Mouse (Mus musculus) CH12.LX (cell line): ENCODE results near the gene Cfap54. TPM values are rescaled to one million over a fixed set of nuclear protein-coding genes. Genes with fewer than 3 reads are reported as not detected.
A peak's percentile ranks its signal among the peaks of the same experiment; 100 is the strongest.

Source experiments
- DNase-seq: peaks from one replicate; pipeline ENCODE4 v3.0.0-alpha.2; 2013; ENCODE audit errors: extremely low read depth
- H3K27ac ChIP-seq: 2 replicates; pipeline ENCODE4 v1.5.1; 2012; ENCODE audit warnings: low read depth, mild to moderate bottlenecking, control low read depth, moderate library complexity; ENCODE audit not compliant: insufficient read depth
- H3K27me3 ChIP-seq: replicated peaks from 2 replicates; pipeline ENCODE3; 2012; ENCODE audit warnings: inconsistent platforms
- H3K36me3 ChIP-seq, 2 experiments: replicated peaks in 1 of 2; 2 replicates each; pipeline versions ENCODE3 to v1.6.1; 2012; ENCODE audit warnings: inconsistent platforms in 1 of 2, low read length in 1 of 2, mild to moderate bottlenecking in 1 of 2, mixed read lengths in 1 of 2, moderate library complexity in 1 of 2; ENCODE audit not compliant: control insufficient read depth in 1 of 2, insufficient read depth in 1 of 2
- H3K4me1 ChIP-seq, 2 experiments: 2 replicates each; pipeline ENCODE4 v1.6.1; 2012; ENCODE audit warnings: inconsistent platforms in 1 of 2, moderate library complexity in 1 of 2; ENCODE audit not compliant: insufficient read depth in 2 of 2, control insufficient read depth in 1 of 2
- H3K4me2 ChIP-seq: 2 replicates; pipeline ENCODE4 v1.6.1; 2012; ENCODE audit warnings: low read depth, mild to moderate bottlenecking, control low read depth; ENCODE audit not compliant: poor library complexity, insufficient read depth, severe bottlenecking
- H3K4me3 ChIP-seq, 3 experiments: fragments of 150-350 bp in 1 of 3; sonication (generic) in 1 of 3; replicated peaks in 1 of 3; 2 replicates each; pipeline versions ENCODE3 to v1.5.1; 2011 to 2012; ENCODE audit warnings: low read depth in 2 of 3, low read length in 2 of 3, mild to moderate bottlenecking in 2 of 3, moderate library complexity in 2 of 3, control low read depth in 1 of 3, improper control_type of control experiment in 1 of 3, inconsistent platforms in 1 of 3, mixed read lengths in 1 of 3; ENCODE audit not compliant: poor library complexity in 1 of 3
- H3K79me2 ChIP-seq: replicated peaks from 2 replicates; pipeline ENCODE4 v1.6.1; 2012; ENCODE audit warnings: mild to moderate bottlenecking, moderate library complexity; ENCODE audit not compliant: control insufficient read depth, poor library complexity, insufficient read depth, severe bottlenecking; ENCODE audit errors: extremely low read depth
- H3K9ac ChIP-seq: 2 replicates; pipeline ENCODE4 v1.6.1; 2012; ENCODE audit warnings: low read depth, mild to moderate bottlenecking, control low read depth, moderate library complexity; ENCODE audit not compliant: insufficient read depth
- H3K9me3 ChIP-seq: replicated peaks from 2 replicates; pipeline ENCODE3; 2012; ENCODE audit warnings: low read length, inconsistent platforms, mixed read lengths
- BHLHE40 ChIP-seq: IDR thresholded peaks from 2 replicates; pipeline ENCODE4 v1.6.1; 2011; ENCODE audit warnings: mild to moderate bottlenecking, low read depth, low read length, improper control_type of control experiment
- CHD2 ChIP-seq: IDR thresholded peaks from 2 replicates; pipeline ENCODE4 v1.6.1; 2011; ENCODE audit warnings: low read length, improper control_type of control experiment
- EP300 ChIP-seq: IDR thresholded peaks from 2 replicates; pipeline ENCODE4 v1.6.1; 2011; ENCODE audit warnings: low read length, improper control_type of control experiment
- MAFK ChIP-seq: IDR thresholded peaks from 2 replicates; pipeline ENCODE4 v1.6.1; 2011; ENCODE audit warnings: low read length, improper control_type of control experiment; ENCODE audit not compliant: insufficient replicate concordance
- MEF2A ChIP-seq: IDR thresholded peaks from 2 replicates; pipeline ENCODE4 v1.6.1; 2014; ENCODE audit warnings: low read depth, mild to moderate bottlenecking, inconsistent platforms, low read length, improper control_type of control experiment, borderline replicate concordance
- MXI1 ChIP-seq: IDR thresholded peaks from 2 replicates; pipeline ENCODE4 v1.6.1; 2011; ENCODE audit warnings: mild to moderate bottlenecking, low read depth, low read length, improper control_type of control experiment
- MYC ChIP-seq: IDR thresholded peaks from 2 replicates; pipeline ENCODE4 v1.6.1; 2011; ENCODE audit warnings: low read depth, mild to moderate bottlenecking, improper control_type of control experiment, low read length
- NRF1 ChIP-seq: IDR thresholded peaks from 2 replicates; pipeline ENCODE4 v1.6.1; 2014; ENCODE audit warnings: low read depth, mild to moderate bottlenecking, inconsistent platforms, low read length, improper control_type of control experiment, moderate library complexity
- POLR2A ChIP-seq: IDR thresholded peaks from 2 replicates; pipeline ENCODE4 v1.6.1; 2011; ENCODE audit warnings: low read depth, mild to moderate bottlenecking, improper control_type of control experiment, low read length
- RCOR1 ChIP-seq: conservative IDR thresholded peaks from 2 replicates; pipeline ENCODE4 v1.6.1; 2012; ENCODE audit warnings: low read depth, mild to moderate bottlenecking, inconsistent platforms, low read length, improper control_type of control experiment
- UBTF ChIP-seq: IDR thresholded peaks from 2 replicates; pipeline ENCODE4 v1.6.1; 2012; ENCODE audit warnings: low read depth, mild to moderate bottlenecking, inconsistent platforms, low read length, improper control_type of control experiment, moderate library complexity
- USF1 ChIP-seq: IDR thresholded peaks from 2 replicates; pipeline ENCODE4 v1.6.1; 2014; ENCODE audit warnings: low read depth, mild to moderate bottlenecking, inconsistent platforms, low read length, improper control_type of control experiment
- USF2 ChIP-seq: conservative IDR thresholded peaks from 2 replicates; pipeline ENCODE4 v1.6.1; 2011; ENCODE audit warnings: low read depth, low read length, improper control_type of control experiment
- ZC3H11A ChIP-seq: IDR thresholded peaks from 2 replicates; pipeline ENCODE4 v1.6.1; 2012; ENCODE audit warnings: low read depth, mild to moderate bottlenecking, inconsistent platforms, low read length, improper control_type of control experiment
- ZKSCAN1 ChIP-seq: IDR thresholded peaks from 2 replicates; pipeline ENCODE4 v1.6.1; 2012; ENCODE audit warnings: low read depth, inconsistent platforms, low read length, improper control_type of control experiment, borderline replicate concordance
- dilution Hi-C: fragments of 300-500 bp; cut with MboI; formaldehyde crosslinking; loops from 2 replicates; pipeline ENCODE4 v1.14.3; 2020; ENCODE audit warnings: low sequenced_read_pairs; ENCODE audit not compliant: extremely low pct_unique_long_range_greater_than_20kb, extremely low pct_ligation_motif_present
- in situ Hi-C: fragments of 300-500 bp; cut with MboI; formaldehyde crosslinking; loops from 3 replicates; pipeline ENCODE4 v1.14.3; 2019; ENCODE audit warnings: low sequenced_read_pairs, low pct_ligation_motif_present, low pct_unique_long_range_greater_than_20kb, mixed read lengths
- polyA plus RNA-seq: library from polyadenylated mRNA; unstranded; fragments of >175 nt; gene quantifications from 2 replicates; pipeline ENCODE4 v1.2.1, GENCODE M21; 2012; ENCODE audit warnings: low read depth; ENCODE audit not compliant: insufficient read length
- total RNA-seq, 2 experiments: library from RNA; depleted of rRNA; stranded (reverse); fragments of 300-350 nt in 1 of 2; fragments of >200 nt in 1 of 2; gene quantifications; 2 replicates each; pipeline ENCODE4 v1.2.3; 2012 to 2014

Cfap54 gene
- total and polyA plus RNA-seq, 3 experiments = 0.38 to 1.3 (median 1.3) TPM

GRCm38 (mm10) chr10:92941616-92942015, 139.8 kb downstream of the Cfap54 start:
- dilution Hi-C loops = no loop called here
- in situ Hi-C loops = no loop called here

GRCm38 (mm10) chr10:92937741-92938285, 143.6 kb downstream of the Cfap54 start:
- Histone ChIP-seq H3K4me2 (peak overlapping the region; percentile 56), H3K27me3 (no peaks in the 10 kb centered on the region), H3K36me3 (no peaks in the 10 kb centered on the region), H3K79me2 (no peaks in the 10 kb centered on the region), H3K9me3 (no peaks in the 10 kb centered on the region), H3K27ac (no peak overlapping the region), H3K4me1 (peaks cover 0 to 28% of the 10 kb centered on the region in 2 experiments; a peak in 2 of 4 replicates), H3K4me3 (no peak overlapping the region), H3K9ac (no peak overlapping the region)
- dilution Hi-C loops (no loop called here), in situ Hi-C loops (no loop called here)
- no peak for TF ChIP-seq CHD2
- no peak for TF ChIP-seq POLR2A
- no peak for TF ChIP-seq MXI1
- peak; percentile 63 for TF ChIP-seq USF2
- TF ChIP-seq EP300 = no peak
- peak; percentile 69 for TF ChIP-seq BHLHE40
- TF ChIP-seq NRF1 = no peak
- no peak for TF ChIP-seq RCOR1
- TF ChIP-seq UBTF = no peak
- TF ChIP-seq USF1 = peak; percentile 70
- TF ChIP-seq ZC3H11A = no peak
- TF ChIP-seq ZKSCAN1 = no peak
- no peak for TF ChIP-seq MEF2A
- DNase-seq = peak; percentile 49

More at GRCm38 (mm10) chr10:92941616-92942015, 139.8 kb downstream of the Cfap54 start:
- no peaks in the 10 kb centered on the region for H3K36me3 ChIP-seq
- H3K4me3 ChIP-seq = no peak overlapping the region
- no peak overlapping the region for H3K27ac ChIP-seq
- H3K4me1 ChIP-seq = peaks cover 2 to 15% of the 10 kb centered on the region in 2 experiments; a peak in 2 of 4 replicates
- H3K27me3 ChIP-seq = no peaks in the 10 kb centered on the region
- H3K9ac ChIP-seq = no peak overlapping the region
- no peaks in the 10 kb centered on the region for H3K9me3 ChIP-seq
- no peak for DNase-seq
- H3K4me2 ChIP-seq = no peak overlapping the region
- H3K79me2 ChIP-seq = no peaks in the 10 kb centered on the region
- TF ChIP-seq MEF2A (no peak), CHD2 (no peak), MAFK (no peak), RCOR1 (no peak), MYC (no peak)
